Mouse (Mus musculus): ENCODE measurements around the gene Lims1. TPM values are rescaled to one million over a fixed set of nuclear protein-coding genes. Genes with fewer than 3 reads are reported as not detected.
A peak's percentile ranks its signal among the peaks of the same experiment; 100 is the strongest.

Gene Lims1
- total and polyA plus RNA-seq, 3 experiments = 40.4 to 74.7 (median 40.7) TPM

- Histone ChIP-seq H3K9ac (ENCODE audit: insufficient read depth, low read depth) (no peak overlapping the region), H3K27ac (ENCODE audit: insufficient read depth, low read depth) (no peak overlapping the region), H3K9me3 (replicated peaks; ENCODE audit: low read length) (no peaks in the 10 kb centered on the region), H3K79me2 (replicated peaks; ENCODE audit: control insufficient read depth, extremely low read depth, insufficient read depth, poor library complexity, severe bottlenecking) (peaks cover 76% of the 10 kb centered on the region), H3K4me1 (ENCODE audit: control insufficient read depth in 1 of 2, insufficient read depth in 2 of 2) (peaks cover 3 to 61% of the 10 kb centered on the region in 2 experiments; a peak in 2 of 4 replicates), H3K4me3 (replicated peaks in 1 of 3; ENCODE audit: low read depth in 2 of 3, low read length in 2 of 3, poor library complexity in 1 of 3) (no peak overlapping the region), H3K4me2 (ENCODE audit: insufficient read depth, low read depth, poor library complexity, severe bottlenecking) (no peak overlapping the region), H3K27me3 (replicated peaks) (no peaks in the 10 kb centered on the region), H3K36me3 (replicated peaks in 1 of 2; ENCODE audit: control insufficient read depth in 1 of 2, insufficient read depth in 1 of 2, low read length in 1 of 2) (peaks cover 0 to 39% of the 10 kb centered on the region in 2 experiments)
- dilution Hi-C loops (cut with MboI; ENCODE audit: extremely low pct_ligation_motif_present, extremely low pct_unique_long_range_greater_than_20kb, low sequenced_read_pairs) = no loop called here
- in situ Hi-C loops (cut with MboI; ENCODE audit: low pct_ligation_motif_present, low pct_unique_long_range_greater_than_20kb, low sequenced_read_pairs) = no loop called here
- no peak for TF ChIP-seq MAFK (IDR thresholded peaks at IDR 0.05; ENCODE audit: insufficient replicate concordance, low read length)
- TF ChIP-seq ZC3H11A (IDR thresholded peaks at IDR 0.05; ENCODE audit: low read depth, low read length) = no peak
- no peak for TF ChIP-seq MAX (IDR thresholded peaks at IDR 0.05; ENCODE audit: low read length)
- no peak for TF ChIP-seq ZNF384 (IDR thresholded peaks at IDR 0.05; ENCODE audit: low read depth, low read length)
- TF ChIP-seq SIN3A (IDR thresholded peaks at IDR 0.05; ENCODE audit: low read length) = no peak
- TF ChIP-seq TBP (conservative IDR thresholded peaks at IDR 0.05; ENCODE audit: low read depth, low read length) = no peak
- no peak for TF ChIP-seq POLR2A (IDR thresholded peaks at IDR 0.05; ENCODE audit: low read depth, low read length)
- TF ChIP-seq HCFC1 (IDR thresholded peaks at IDR 0.05; ENCODE audit: low read depth, low read length) = no peak
- no peak for TF ChIP-seq MEF2A (IDR thresholded peaks at IDR 0.05; ENCODE audit: borderline replicate concordance, low read depth, low read length)
- DNase-seq (ENCODE audit: extremely low read depth) = no peak
Observed at GRCm38 (mm10) chr10:58386997-58387396, 63.7 kb downstream of the Lims1 start.

DNA sequence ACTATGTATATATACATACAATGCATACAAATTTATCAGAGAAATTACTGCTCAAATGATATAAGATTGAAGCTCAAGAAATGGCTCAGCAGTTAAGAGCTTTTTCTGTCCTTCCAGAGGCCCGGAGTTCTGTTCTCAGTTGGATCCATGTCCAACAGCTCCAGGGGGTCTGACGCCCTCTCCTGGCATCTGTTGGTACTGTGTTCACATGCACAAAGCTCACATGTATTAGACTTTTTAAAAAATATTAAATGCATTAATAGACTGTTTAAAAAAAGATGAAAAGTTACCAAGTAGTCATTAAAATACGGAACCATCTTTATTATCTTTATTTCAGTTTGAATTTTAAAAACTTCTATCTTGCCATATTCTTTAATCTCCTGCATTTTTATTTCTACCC is 65.4 kb downstream of the Lims1 start:
- dilution Hi-C loops (cut with MboI; ENCODE audit: extremely low pct_ligation_motif_present, extremely low pct_unique_long_range_greater_than_20kb, low sequenced_read_pairs) (no loop called here), in situ Hi-C loops (cut with MboI; ENCODE audit: low pct_ligation_motif_present, low pct_unique_long_range_greater_than_20kb, low sequenced_read_pairs) (no loop called here)
- H3K36me3 ChIP-seq (replicated peaks in 1 of 2; ENCODE audit: control insufficient read depth in 1 of 2, insufficient read depth in 1 of 2, low read length in 1 of 2) = peaks cover 0 to 41% of the 10 kb centered on the region in 2 experiments

GRCm38 (mm10) chr10:58389151-58389550 is 65.9 kb downstream of the Lims1 start:
- DNase-seq (ENCODE audit: extremely low read depth) = no peak
- Histone ChIP-seq H3K9me3 (replicated peaks; ENCODE audit: low read length) (no peaks in the 10 kb centered on the region), H3K4me3 (replicated peaks in 1 of 3; ENCODE audit: low read depth in 2 of 3, low read length in 2 of 3, poor library complexity in 1 of 3) (no peak overlapping the region), H3K79me2 (replicated peaks; ENCODE audit: control insufficient read depth, extremely low read depth, insufficient read depth, poor library complexity, severe bottlenecking) (peaks cover 80% of the 10 kb centered on the region), H3K36me3 (replicated peaks in 1 of 2; ENCODE audit: control insufficient read depth in 1 of 2, insufficient read depth in 1 of 2, low read length in 1 of 2) (peaks cover 0 to 41% of the 10 kb centered on the region in 2 experiments), H3K27me3 (replicated peaks) (no peaks in the 10 kb centered on the region), H3K27ac (ENCODE audit: insufficient read depth, low read depth) (no peak overlapping the region), H3K4me2 (ENCODE audit: insufficient read depth, low read depth, poor library complexity, severe bottlenecking) (no peak overlapping the region), H3K9ac (ENCODE audit: insufficient read depth, low read depth) (no peak overlapping the region), H3K4me1 (ENCODE audit: control insufficient read depth in 1 of 2, insufficient read depth in 2 of 2) (peaks cover 3 to 61% of the 10 kb centered on the region in 2 experiments; a peak in 3 of 4 replicates)
- TF ChIP-seq JUN (IDR thresholded peaks at IDR 0.05; ENCODE audit: insufficient read depth, low read depth, low read length) (no peak), E2F4 (IDR thresholded peaks at IDR 0.05; ENCODE audit: insufficient replicate concordance, low read depth, low read length) (no peak), ELF1 (IDR thresholded peaks at IDR 0.05; ENCODE audit: low read depth, low read length) (no peak)
- dilution Hi-C loops (cut with MboI; ENCODE audit: extremely low pct_ligation_motif_present, extremely low pct_unique_long_range_greater_than_20kb, low sequenced_read_pairs) = no loop called here
- in situ Hi-C loops (cut with MboI; ENCODE audit: low pct_ligation_motif_present, low pct_unique_long_range_greater_than_20kb, low sequenced_read_pairs) = no loop called here

More for the DNA sequence above, 65.4 kb downstream of the Lims1 start:
- H3K4me2 ChIP-seq (ENCODE audit: insufficient read depth, low read depth, poor library complexity, severe bottlenecking) = no peak overlapping the region
- H3K4me1 ChIP-seq (ENCODE audit: control insufficient read depth in 1 of 2, insufficient read depth in 2 of 2) = peaks cover 3 to 61% of the 10 kb centered on the region in 2 experiments; a peak in 3 of 4 replicates
- no peaks in the 10 kb centered on the region for H3K9me3 ChIP-seq (replicated peaks; ENCODE audit: low read length)
- no peak overlapping the region for H3K27ac ChIP-seq (ENCODE audit: insufficient read depth, low read depth)
- H3K27me3 ChIP-seq (replicated peaks) = no peaks in the 10 kb centered on the region
- TF ChIP-seq ELF1 (IDR thresholded peaks at IDR 0.05; ENCODE audit: low read depth, low read length) (no peak), ZKSCAN1 (IDR thresholded peaks at IDR 0.05; ENCODE audit: borderline replicate concordance, low read depth, low read length) (no peak), CHD1 (IDR thresholded peaks at IDR 0.05; ENCODE audit: low read depth, low read length) (no peak), NRF1 (IDR thresholded peaks at IDR 0.05; ENCODE audit: low read depth, low read length) (no peak), SMC3 (IDR thresholded peaks at IDR 0.05; ENCODE audit: low read depth, low read length) (peak; percentile 5; the same call in 1 of the 2 replicates), MAX (IDR thresholded peaks at IDR 0.05; ENCODE audit: low read length) (no peak), CTCF (conservative IDR thresholded peaks at IDR 0.05 in 1 of 2, IDR thresholded peaks at IDR 0.05 in 1 of 2; ENCODE audit: low read depth in 2 of 2, low read length in 2 of 2) (peak; percentile 10 to 43; a peak in 2 of 4 replicates), ETS1 (conservative IDR thresholded peaks at IDR 0.05; ENCODE audit: low read depth, low read length) (no peak)
- DNase-seq (ENCODE audit: extremely low read depth) = no peak
- H3K9ac ChIP-seq (ENCODE audit: insufficient read depth, low read depth) = no peak overlapping the region
- peaks cover 80% of the 10 kb centered on the region for H3K79me2 ChIP-seq (replicated peaks; ENCODE audit: control insufficient read depth, extremely low read depth, insufficient read depth, poor library complexity, severe bottlenecking)
- H3K4me3 ChIP-seq (replicated peaks in 1 of 3; ENCODE audit: low read depth in 2 of 3, low read length in 2 of 3, poor library complexity in 1 of 3) = no peak overlapping the region
